Mouse (Mus musculus): ENCODE measurements at regions not wholly inside any gene's neighbourhood (a gene's known extent, or its start where the extent isn't known, plus 50 kb on each side); places are given as distances from the start of the nearest gene placed in this dataset.

DNA sequence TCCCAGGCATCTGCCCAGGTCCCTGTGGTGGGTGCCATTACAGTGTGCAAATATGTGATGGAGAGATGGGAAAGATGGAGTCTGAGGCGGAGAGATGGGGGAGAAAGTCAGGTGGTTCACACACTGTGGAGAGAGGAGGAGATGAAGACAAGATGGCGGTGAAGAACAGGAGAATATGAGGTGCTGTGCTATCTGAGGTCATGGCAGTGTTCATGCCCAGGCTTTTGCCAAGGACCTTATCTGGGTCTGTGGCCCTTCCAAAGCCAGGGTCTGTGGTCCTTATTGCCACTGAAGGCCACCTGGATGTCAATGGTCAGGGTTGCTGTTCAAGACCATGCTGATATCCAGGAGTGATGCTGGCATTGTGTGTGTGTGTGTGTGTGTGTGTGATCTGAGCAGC, 212.8 kb downstream of the Diras2 start:
- TF ChIP-seq CTCF (conservative IDR thresholded peaks at IDR 0.05; ENCODE audit: low read length) (no peak), NANOG (IDR thresholded peaks at IDR 0.05; ENCODE audit: borderline replicate concordance, low read length) (no peak)

Data from E14TG2a.4 (cell line).